Mouse (Mus musculus) bone marrow, adult 2 months (tissue): ENCODE data around the gene Lrrc17.

Experiments used
- CTCF ChIP-seq: fragments of 200-500 bp; IDR thresholded peaks from 2 replicates; pipeline ENCODE4 v1.5.1; 2011; ENCODE audit warnings: low read length, control low read depth; ENCODE audit not compliant: control insufficient read depth, insufficient read depth
- POLR2A ChIP-seq: fragments of 200-500 bp; IDR thresholded peaks from 2 replicates; pipeline ENCODE4 v1.6.1; 2011; ENCODE audit warnings: low read depth, mild to moderate bottlenecking, control low read depth, low read length, borderline replicate concordance; ENCODE audit not compliant: control insufficient read depth

GRCm38 (mm10) chr5:21608311-21609304, 65.2 kb downstream of the Lrrc17 start:
- TF ChIP-seq POLR2A: no peak
- TF ChIP-seq CTCF: no peak
